Mouse (Mus musculus) neural tube, embryonic 14.5 days (tissue): ENCODE data around the gene Aurkb. TPM values are rescaled to one million over a fixed set of nuclear protein-coding genes. Genes with fewer than 3 reads are reported as not detected.
A peak's percentile ranks its signal among the peaks of the same experiment; 100 is the strongest.

Source experiments
- ATAC-seq: fragments of 200-750 bp; cut with Nextera tagmentation; 2 replicates; pipeline ENCODE4 v1.8.0; 2017; ENCODE audit warnings: low read depth, mild to moderate bottlenecking, moderate TSS enrichment, moderate library complexity
- H3K27ac ChIP-seq: fragments of 300-500 bp; sonication (generic); 2 replicates; pipeline ENCODE4 v1.5.1; 2014; ENCODE audit warnings: low read depth, mild to moderate bottlenecking, control low read depth, low read length, moderate library complexity, mixed read lengths
- H3K27me3 ChIP-seq: fragments of 300-500 bp; sonication (generic); 2 replicates; pipeline ENCODE4 v1.6.1; 2014; ENCODE audit warnings: low read length; ENCODE audit not compliant: control insufficient read depth, insufficient read depth
- H3K36me3 ChIP-seq: fragments of 300-500 bp; sonication (generic); 2 replicates; pipeline ENCODE4 v1.6.1; 2014; ENCODE audit warnings: low read length, mixed read lengths; ENCODE audit not compliant: control insufficient read depth, insufficient read depth
- H3K4me1 ChIP-seq: fragments of 300-500 bp; sonication (generic); 2 replicates; pipeline ENCODE4 v1.6.1; 2014; ENCODE audit warnings: low read length; ENCODE audit not compliant: control insufficient read depth, insufficient read depth
- H3K4me2 ChIP-seq: fragments of 300-500 bp; sonication (generic); 2 replicates; pipeline ENCODE4 v1.6.1; 2014; ENCODE audit warnings: mild to moderate bottlenecking, low read depth, low read length, control low read depth
- H3K4me3 ChIP-seq: fragments of 300-500 bp; sonication (generic); 2 replicates; pipeline ENCODE4 v1.5.1; 2014; ENCODE audit warnings: low read depth, low read length, control low read depth, mixed read lengths
- H3K9ac ChIP-seq: fragments of 300-500 bp; sonication (generic); replicated peaks from 2 replicates; pipeline ENCODE4 v1.6.1; 2014; ENCODE audit warnings: low read depth, mild to moderate bottlenecking, control low read depth, low read length, mixed read lengths
- H3K9me3 ChIP-seq: fragments of 300-500 bp; sonication (generic); 2 replicates; pipeline ENCODE4 v1.6.1; 2016; ENCODE audit warnings: low read length; ENCODE audit not compliant: control insufficient read depth
- WGBS: fragments of 180-500 bp; shearing (Covaris S2); extraction: QIAGEN DNeasy Blood & Tissue Kit; methylation state at CpG from one replicate; pipeline ENCODE4 v1.1.7; 2014; 5-methylcytosine and 5-hydroxymethylcytosine counted together
- polyA plus RNA-seq: library from polyadenylated mRNA; unstranded; fragments of >200 nt; fragmentation: Nextera tagmentation; extraction: Ambion mirVana; gene quantifications from 2 replicates; pipeline ENCODE4 v1.2.1, GENCODE M21; 2014

The Aurkb gene
- polyA plus RNA-seq, 1 experiment from 2014 or later, result 8.7 TPM

DNA sequence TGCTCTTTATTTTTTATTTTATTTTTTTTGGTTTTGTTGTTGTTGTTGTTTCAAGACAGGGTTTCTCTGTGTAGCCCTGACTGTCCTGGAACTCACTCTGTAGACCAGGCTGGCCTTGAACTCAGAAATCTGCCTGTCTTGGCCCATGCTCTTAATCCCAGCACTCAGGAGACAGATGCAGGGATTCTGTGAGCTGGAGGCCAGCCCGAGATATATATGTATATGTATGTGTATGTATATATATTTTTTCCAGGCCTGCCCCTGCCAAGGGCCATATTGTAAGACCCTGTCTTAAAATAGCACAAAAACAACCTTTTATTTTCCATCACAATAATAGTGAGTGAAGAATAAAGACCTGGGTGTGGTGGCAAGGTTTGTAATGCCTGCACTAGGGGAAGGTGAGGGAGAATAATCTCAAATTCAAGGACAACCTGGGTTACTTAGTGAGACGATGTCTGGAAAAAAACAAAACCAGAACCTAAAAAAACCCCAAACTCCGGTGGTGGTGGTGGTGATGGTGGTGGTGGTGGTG is 20.0 kb downstream of the Aurkb start:
- H3K36me3 ChIP-seq, result no peaks in the 10 kb centered on the region
- ATAC-seq, result no peak
- no peak overlapping the region for H3K27ac ChIP-seq
- H3K4me1 ChIP-seq, result peaks cover 29% of the 10 kb centered on the region
- 60% methylated on average over 3 of the region's 3 CpGs for WGBS
- no peaks in the 10 kb centered on the region for H3K27me3 ChIP-seq
- H3K4me2 ChIP-seq, result peak overlapping the region; percentile 73
- no peaks in the 10 kb centered on the region for H3K9me3 ChIP-seq
- H3K4me3 ChIP-seq, result no peak overlapping the region
- H3K9ac ChIP-seq, result no peak overlapping the region

DNA sequence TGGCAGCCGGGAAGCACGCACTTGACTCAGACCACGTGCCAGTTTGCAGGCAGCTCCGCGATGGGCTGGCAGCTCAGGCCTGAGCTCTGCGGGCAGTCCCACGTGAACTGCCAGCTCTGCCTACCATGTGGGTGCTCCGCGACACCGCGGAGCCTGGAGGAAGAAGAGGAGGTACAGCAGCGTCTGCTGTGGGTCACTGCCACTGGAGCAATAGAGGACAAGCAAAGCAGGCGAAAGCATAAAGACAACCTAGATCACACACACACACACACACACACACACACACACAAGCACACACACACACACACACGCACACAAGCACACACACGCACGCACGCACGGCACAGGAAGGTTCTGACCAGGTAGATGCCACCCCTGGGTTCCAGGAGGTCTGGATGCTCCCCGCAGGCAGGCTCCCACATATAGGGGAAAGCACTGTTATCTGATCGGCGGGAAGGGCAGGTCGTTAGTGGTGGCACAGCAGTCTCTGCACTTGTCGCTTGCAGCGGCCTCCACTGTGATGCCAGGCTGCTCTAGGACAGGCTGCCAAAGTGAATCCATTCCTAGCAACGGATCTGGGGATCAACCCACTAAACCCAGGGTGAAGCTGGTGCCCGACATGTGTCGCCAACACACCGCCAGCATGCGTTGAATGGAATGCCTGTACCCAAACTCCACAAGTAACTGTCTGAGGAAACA is 20.9 kb downstream of the Aurkb start:
- peak overlapping the region; percentile 33 for H3K4me3 ChIP-seq
- no peak overlapping the region for H3K27ac ChIP-seq
- H3K9me3 ChIP-seq, result no peaks in the 10 kb centered on the region
- no peak for ATAC-seq
- H3K9ac ChIP-seq, result peak overlapping the region; percentile 34; the same call in 1 of the 2 replicates
- 2% methylated on average over 26 of the region's 29 CpGs for WGBS
- peaks cover 25% of the 10 kb centered on the region for H3K4me1 ChIP-seq
- H3K36me3 ChIP-seq, result no peaks in the 10 kb centered on the region
- peak overlapping the region; percentile 73 for H3K4me2 ChIP-seq
- no peaks in the 10 kb centered on the region for H3K27me3 ChIP-seq

DNA sequence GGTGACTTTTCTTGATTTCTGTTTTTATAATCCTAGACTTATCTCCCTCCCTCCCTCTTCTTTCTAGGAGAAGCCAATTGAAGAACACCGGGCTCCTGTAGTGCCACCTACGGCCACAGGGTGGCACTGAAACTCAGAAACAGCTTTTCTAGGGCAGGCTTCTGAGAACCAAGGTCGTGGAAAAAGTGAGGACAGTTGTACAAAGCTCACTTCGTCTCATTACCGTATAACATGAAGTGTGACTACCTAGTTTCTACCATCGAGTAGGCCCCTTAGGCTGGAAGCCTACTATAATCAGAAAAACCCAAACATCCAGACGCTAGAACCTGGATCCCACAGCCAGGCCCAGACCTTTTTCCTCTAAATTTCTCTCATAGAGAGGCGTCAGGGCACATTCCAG is 21.5 kb downstream of the Aurkb start:
- Histone ChIP-seq H3K4me2 (peak overlapping the region; percentile 73), H3K4me1 (peaks cover 25% of the 10 kb centered on the region), H3K27me3 (no peaks in the 10 kb centered on the region), H3K9ac (no peak overlapping the region; the same call in 1 of the 2 replicates), H3K4me3 (peak overlapping the region; percentile 33), H3K9me3 (no peaks in the 10 kb centered on the region), H3K36me3 (no peaks in the 10 kb centered on the region), H3K27ac (no peak overlapping the region)
- ATAC-seq, result no peak
- 12% methylated on average over 8 of the region's 8 CpGs for WGBS

DNA sequence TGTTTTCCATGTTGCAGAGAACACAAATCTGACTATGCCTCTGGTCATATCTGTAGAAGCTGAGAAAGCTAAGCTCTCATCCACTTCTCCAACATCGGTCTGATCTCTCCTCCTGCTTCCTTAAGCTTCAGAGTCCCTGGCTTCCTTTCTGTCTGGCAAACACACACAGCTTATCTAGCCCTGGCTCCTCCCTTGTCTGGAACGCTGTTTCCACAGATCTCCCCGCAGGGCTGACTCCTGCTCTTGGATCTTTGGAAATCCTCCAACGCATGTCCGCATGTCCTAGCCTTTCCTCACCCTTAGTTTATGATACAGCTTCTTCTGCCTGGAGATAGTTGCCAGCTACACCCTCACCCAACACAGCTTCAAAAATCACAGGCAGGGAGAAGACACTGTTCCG is 22.2 kb downstream of the Aurkb start:
- 66% methylated on average over 6 of the region's 6 CpGs for WGBS
- H3K27ac ChIP-seq, result no peak overlapping the region
- no peak overlapping the region for H3K9ac ChIP-seq
- no peaks in the 10 kb centered on the region for H3K9me3 ChIP-seq
- no peak for ATAC-seq
- no peaks in the 10 kb centered on the region for H3K36me3 ChIP-seq
- peaks cover 28% of the 10 kb centered on the region for H3K4me1 ChIP-seq
- H3K4me3 ChIP-seq, result no peak overlapping the region
- H3K27me3 ChIP-seq, result no peaks in the 10 kb centered on the region
- no peak overlapping the region for H3K4me2 ChIP-seq

DNA sequence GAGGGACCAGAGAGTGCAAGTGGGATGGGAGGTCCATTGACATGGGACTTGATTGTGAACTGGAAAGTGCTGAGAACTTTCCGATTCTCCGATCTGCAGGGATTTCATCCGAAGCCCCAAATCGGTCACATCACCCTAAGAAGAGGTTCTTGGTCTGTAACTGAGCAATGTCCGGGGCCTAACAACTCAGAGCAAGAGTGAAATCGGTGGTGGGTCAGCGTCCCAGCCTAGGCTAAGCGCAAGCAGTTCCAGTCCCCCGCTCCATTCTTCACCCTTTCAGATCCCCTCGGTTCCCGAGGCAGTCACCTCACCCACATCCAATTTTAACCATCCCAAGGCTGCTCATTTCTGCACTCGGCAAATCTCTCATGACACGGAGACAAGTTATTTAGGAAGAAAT is 24.6 kb downstream of the Aurkb start:
- under 1% methylated on average over 13 of the region's 13 CpGs for whole genome bisulfite sequencing
- H3K4me1 ChIP-seq, result peaks cover 23% of the 10 kb centered on the region
- no peak for ATAC-seq
- peak overlapping the region; percentile 82 for H3K4me2 ChIP-seq
- H3K27me3 ChIP-seq, result no peaks in the 10 kb centered on the region
- H3K9ac ChIP-seq, result peak overlapping the region; percentile 65
- H3K27ac ChIP-seq, result peak overlapping the region; percentile 88
- no peaks in the 10 kb centered on the region for H3K36me3 ChIP-seq
- no peaks in the 10 kb centered on the region for H3K9me3 ChIP-seq
- peak overlapping the region; percentile 60 for H3K4me3 ChIP-seq

DNA sequence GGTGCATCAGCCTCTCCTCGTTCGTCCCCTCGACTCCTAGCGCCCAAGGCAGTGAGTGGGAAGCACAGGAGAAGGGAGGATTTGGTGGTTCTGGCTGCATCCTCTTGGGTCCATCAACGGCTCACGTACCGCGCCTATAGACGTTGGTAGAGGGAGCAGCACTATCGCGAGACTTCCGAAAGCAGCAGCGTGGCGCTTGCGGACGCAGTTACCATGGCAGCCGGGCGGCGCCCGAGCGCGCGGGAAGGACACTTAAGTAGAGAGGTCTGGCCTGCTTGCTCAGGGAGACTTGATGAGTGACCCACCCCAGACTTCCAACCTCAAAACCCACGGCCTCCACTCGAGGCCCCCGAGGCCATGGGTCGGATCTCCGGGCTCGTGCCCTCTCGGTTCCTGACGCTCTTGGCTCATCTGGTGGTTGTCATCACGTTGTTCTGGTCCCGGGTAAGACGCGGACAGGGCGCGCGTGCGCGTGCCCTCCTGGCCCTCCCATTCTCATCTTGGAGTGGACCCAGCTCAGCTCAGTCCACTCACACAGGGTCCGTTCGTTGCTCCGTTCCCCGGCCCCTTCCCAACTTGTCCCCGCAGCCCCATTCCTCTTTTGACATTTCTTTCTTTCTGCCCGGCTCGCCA is 25.3 kb downstream of the Aurkb start, which contains the start of gene Tmem107:
Tmem107 (plus strand) TSS at position 217 of the 633 bp plus-strand sequence.
- Histone ChIP-seq H3K9ac (peak within 1 kb of the TSS; percentile 65), H3K27me3 (no peaks in the 10 kb centered on the region), H3K36me3 (no peaks in the 10 kb centered on the region), H3K27ac (peak within 1 kb of the TSS; percentile 88), H3K9me3 (no peaks in the 10 kb centered on the region), H3K4me2 (peak within 1 kb of the TSS; percentile 82), H3K4me3 (peak within 1 kb of the TSS; percentile 60), H3K4me1 (peaks cover 23% of the 10 kb centered on the region)
- ATAC-seq, result peak; percentile 87
- under 1% methylated on average over 47 of the region's 47 CpGs for WGBS

DNA sequence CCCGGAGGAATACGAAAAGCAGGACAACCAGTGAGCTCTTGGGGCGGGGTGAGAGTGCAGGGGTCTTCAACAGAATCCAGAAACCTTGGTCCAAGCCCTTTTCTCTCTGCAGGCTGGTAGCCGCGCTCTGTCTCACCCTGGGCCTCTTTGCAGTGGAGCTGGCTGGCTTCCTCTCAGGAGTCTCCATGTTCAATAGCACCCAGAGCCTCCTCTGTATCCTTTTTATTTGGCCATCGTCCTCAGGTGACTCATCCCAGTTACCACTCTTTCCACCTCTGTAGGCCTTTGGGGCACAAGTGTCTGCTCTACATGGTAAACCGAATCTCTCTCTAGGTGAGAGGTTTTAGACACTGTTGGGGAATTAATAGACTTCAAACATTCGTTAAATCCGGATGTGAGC is 25.8 kb downstream of the Aurkb start:
- Histone ChIP-seq H3K36me3 (no peaks in the 10 kb centered on the region), H3K9ac (peak overlapping the region; percentile 65), H3K4me1 (peaks cover 21% of the 10 kb centered on the region), H3K9me3 (no peaks in the 10 kb centered on the region), H3K27me3 (no peaks in the 10 kb centered on the region), H3K27ac (peak overlapping the region; percentile 88; the same call in 1 of the 2 replicates), H3K4me3 (peak overlapping the region; percentile 60), H3K4me2 (peak overlapping the region; percentile 82)
- WGBS, result 25% methylated on average over 9 of the region's 9 CpGs
- no peak for ATAC-seq

DNA sequence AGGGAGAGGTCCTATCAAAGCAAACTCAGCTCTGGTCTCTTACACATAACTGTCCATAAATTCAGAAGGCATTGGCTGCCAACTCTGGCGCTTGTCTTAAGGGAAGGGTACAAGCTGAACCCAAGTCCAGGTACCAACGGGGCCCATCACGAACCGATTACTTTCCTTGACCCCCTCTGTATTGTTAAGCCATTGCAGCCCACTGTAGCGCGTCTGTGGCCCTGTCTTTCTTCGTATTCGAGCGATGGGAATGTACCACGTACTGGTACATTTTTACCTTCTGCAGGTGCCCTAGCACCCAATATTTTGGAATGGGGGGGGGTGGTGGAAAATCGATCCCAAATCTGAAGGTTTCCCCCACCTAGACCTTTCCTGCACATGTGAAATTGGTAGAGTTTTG is 26.8 kb downstream of the Aurkb start:
- peak overlapping the region; percentile 98 for H3K27ac ChIP-seq
- H3K36me3 ChIP-seq, result no peaks in the 10 kb centered on the region
- ATAC-seq, result no peak
- H3K4me1 ChIP-seq, result peaks cover 17% of the 10 kb centered on the region
- H3K4me2 ChIP-seq, result peak overlapping the region; percentile 55
- H3K4me3 ChIP-seq, result peak overlapping the region; percentile 30; the same call in 1 of the 2 replicates
- H3K9ac ChIP-seq, result peak overlapping the region; percentile 78
- no peaks in the 10 kb centered on the region for H3K27me3 ChIP-seq
- WGBS, result 90% methylated on average over 11 of the region's 11 CpGs
- H3K9me3 ChIP-seq, result no peaks in the 10 kb centered on the region

DNA sequence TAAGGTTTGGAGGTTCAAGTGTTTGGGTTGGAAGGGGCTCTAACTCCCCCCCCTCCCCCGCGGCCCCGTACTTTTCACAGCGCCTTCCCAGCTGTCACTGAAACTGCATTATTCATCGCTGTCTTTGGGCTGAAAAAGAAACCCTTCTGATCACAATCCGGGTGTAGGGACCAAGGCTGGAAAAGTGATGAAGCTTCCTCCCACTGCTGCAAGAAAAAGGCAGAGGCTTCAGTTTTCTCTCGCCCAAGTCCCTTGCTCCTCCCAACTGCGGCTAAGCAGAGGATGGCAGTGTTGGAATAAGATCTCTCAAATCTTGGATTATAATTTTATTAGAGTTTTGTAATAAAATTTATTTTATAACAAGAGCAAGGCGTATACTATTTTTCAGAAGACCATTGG is 27.2 kb downstream of the Aurkb start:
- no peaks in the 10 kb centered on the region for H3K27me3 ChIP-seq

More for the DNA sequence above, 27.2 kb downstream of the Aurkb start:
- Histone ChIP-seq H3K4me1 (peaks cover 15% of the 10 kb centered on the region), H3K9me3 (no peaks in the 10 kb centered on the region), H3K36me3 (no peaks in the 10 kb centered on the region), H3K4me3 (peak overlapping the region; percentile 30), H3K9ac (peak overlapping the region; percentile 78), H3K4me2 (peak overlapping the region; percentile 55), H3K27ac (peak overlapping the region; percentile 98)
- no peak for ATAC-seq
- WGBS, result 5% methylated on average over 9 of the region's 9 CpGs
